Mouse (Mus musculus) testis, adult 2 months (tissue): ENCODE measurements around the gene Tmem274. TPM values are rescaled to one million over a fixed set of nuclear protein-coding genes. Genes with fewer than 3 reads are reported as not detected.

Source experiments
- H3K27ac ChIP-seq: fragments of 200-500 bp; 2 replicates; pipeline ENCODE4 v1.5.1; 2012; ENCODE audit warnings: low read depth, low read length; ENCODE audit not compliant: control insufficient read depth, insufficient read depth
- H3K27me3 ChIP-seq: fragments of 200-500 bp; 2 replicates; pipeline ENCODE4 v1.6.1; 2012; ENCODE audit warnings: mild to moderate bottlenecking, low read length, moderate library complexity; ENCODE audit not compliant: control insufficient read depth, insufficient read depth
- H3K36me3 ChIP-seq: fragments of 200-500 bp; 2 replicates; pipeline ENCODE4 v1.6.1; 2012; ENCODE audit warnings: mild to moderate bottlenecking, low read length; ENCODE audit not compliant: control insufficient read depth, insufficient read depth
- H3K4me1 ChIP-seq: fragments of 200-500 bp; 2 replicates; pipeline ENCODE4 v1.6.1; 2012; ENCODE audit warnings: low read length; ENCODE audit not compliant: control insufficient read depth, insufficient read depth
- H3K4me3 ChIP-seq: fragments of 200-500 bp; 2 replicates; pipeline ENCODE4 v1.5.1; 2012; ENCODE audit warnings: low read depth, mild to moderate bottlenecking, low read length, moderate library complexity, mixed read lengths; ENCODE audit not compliant: control insufficient read depth
- CTCF ChIP-seq: fragments of 200-500 bp; IDR thresholded peaks from 2 replicates; pipeline ENCODE4 v1.5.1; 2012; ENCODE audit warnings: low read depth, mild to moderate bottlenecking, inconsistent platforms, low read length, moderate library complexity; ENCODE audit not compliant: control insufficient read depth, insufficient read depth, insufficient replicate concordance
- POLR2A ChIP-seq: fragments of 200-500 bp; IDR thresholded peaks from 2 replicates; pipeline ENCODE4 v1.6.1; 2012; ENCODE audit warnings: low read depth, mild to moderate bottlenecking, inconsistent platforms, low read length, moderate library complexity; ENCODE audit not compliant: control insufficient read depth
- polyA plus RNA-seq: library from polyadenylated mRNA; depleted of rRNA; stranded (reverse); fragments of >200 nt; gene quantifications from 2 replicates; pipeline ENCODE4 v1.2.3, GENCODE M21; 2012

The Tmem274 gene
- polyA plus RNA-seq, 1 experiment: 1.3 TPM

DNA sequence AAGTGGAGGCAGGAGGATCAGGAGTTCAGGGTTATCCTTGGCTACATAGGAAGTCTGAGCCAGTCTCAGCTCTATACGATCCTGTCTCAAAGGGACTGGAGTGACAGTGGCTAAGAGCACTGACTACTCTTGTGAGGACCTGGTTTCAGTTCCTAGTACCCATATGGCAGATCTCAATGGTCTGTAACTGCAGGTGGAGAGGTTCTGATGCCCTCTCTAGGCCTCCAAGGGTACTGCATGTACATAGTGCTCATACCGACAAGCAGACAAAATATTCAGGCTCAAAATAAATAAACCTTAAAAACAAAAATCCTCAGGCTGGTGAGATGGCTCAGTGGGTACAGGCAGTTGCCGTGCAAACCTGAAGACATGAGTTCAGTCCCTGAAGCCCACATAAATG lies 14.0 kb downstream of the Tmem274 start:
- no peak for TF ChIP-seq CTCF
- no peak for TF ChIP-seq POLR2A
- H3K27me3 ChIP-seq: no peaks in the 10 kb centered on the region
- no peak overlapping the region for H3K27ac ChIP-seq
- peaks cover 13% of the 10 kb centered on the region for H3K36me3 ChIP-seq
- H3K4me1 ChIP-seq: no peaks in the 10 kb centered on the region
- H3K4me3 ChIP-seq: no peak overlapping the region

DNA sequence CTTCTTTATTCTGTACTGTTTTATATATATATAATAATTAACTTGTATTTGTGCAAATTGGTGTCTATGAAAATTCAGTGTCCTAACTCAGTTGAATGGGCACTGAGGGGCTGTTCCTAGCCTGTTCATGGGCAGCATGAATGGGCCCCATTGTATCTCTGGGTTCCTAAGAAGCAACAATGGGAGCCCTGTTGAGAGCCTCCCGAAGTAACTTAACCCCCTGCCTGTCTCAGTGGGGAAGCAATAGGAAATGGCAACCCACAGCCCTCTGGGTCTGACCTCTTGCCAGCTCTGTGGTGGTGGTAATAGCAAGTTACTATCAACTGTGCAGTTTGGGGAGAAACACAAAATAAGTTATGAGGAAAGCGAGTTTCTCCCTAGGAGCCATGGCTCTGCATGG lies 19.4 kb downstream of the Tmem274 start:
- Histone ChIP-seq H3K4me3 (no peak overlapping the region), H3K27me3 (no peaks in the 10 kb centered on the region), H3K36me3 (peaks cover 3% of the 10 kb centered on the region), H3K4me1 (no peaks in the 10 kb centered on the region), H3K27ac (no peak overlapping the region)
- TF ChIP-seq CTCF (no peak), POLR2A (no peak)

DNA sequence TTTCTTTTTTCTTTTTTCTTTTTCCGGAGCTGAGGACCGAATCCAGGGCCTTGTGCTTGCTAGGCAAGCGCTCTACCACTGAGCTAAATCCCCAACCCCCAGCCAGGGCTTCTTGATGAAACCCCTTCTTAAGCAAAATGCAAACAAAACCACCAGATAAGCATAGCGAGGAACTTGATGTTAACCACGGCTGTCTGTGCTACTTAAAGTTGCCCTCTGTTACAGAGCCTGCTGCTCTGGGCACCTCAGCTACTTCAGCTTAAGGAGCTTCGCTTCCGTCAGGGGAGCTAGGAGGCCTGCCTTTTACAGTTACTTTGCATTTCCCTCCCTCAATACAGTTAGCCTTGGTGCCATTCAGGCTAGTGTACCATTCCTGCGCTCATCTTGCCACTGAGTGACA lies 21.7 kb downstream of the Tmem274 start:
- no peaks in the 10 kb centered on the region for H3K27me3 ChIP-seq
- no peak overlapping the region for H3K27ac ChIP-seq
- H3K4me1 ChIP-seq: no peaks in the 10 kb centered on the region
- H3K36me3 ChIP-seq: peaks cover 3% of the 10 kb centered on the region
- H3K4me3 ChIP-seq: no peak overlapping the region
- no peak for TF ChIP-seq CTCF
- no peak for TF ChIP-seq POLR2A

DNA sequence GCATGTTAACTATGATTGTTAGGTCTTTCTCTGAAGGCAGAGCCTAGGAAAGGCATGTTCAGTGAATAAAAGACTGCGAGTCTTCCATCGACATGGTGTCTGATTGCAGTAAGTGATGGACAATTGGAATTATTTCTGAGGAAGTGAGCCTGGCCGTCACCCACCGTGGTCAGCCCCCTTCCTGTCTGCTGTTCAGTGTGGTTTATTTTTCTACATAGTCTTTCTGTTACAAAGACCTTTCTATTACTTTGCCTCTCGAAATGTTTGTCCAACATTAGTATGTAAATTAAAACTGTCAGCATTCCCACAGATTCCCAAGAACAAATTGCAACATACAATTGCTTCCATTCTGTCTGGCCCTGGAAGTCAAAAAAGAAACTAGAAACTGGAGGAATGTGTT lies 22.6 kb downstream of the Tmem274 start:
- H3K27me3 ChIP-seq: no peaks in the 10 kb centered on the region
- H3K4me1 ChIP-seq: no peaks in the 10 kb centered on the region
- peaks cover 3% of the 10 kb centered on the region for H3K36me3 ChIP-seq
- no peak overlapping the region for H3K4me3 ChIP-seq
- no peak for TF ChIP-seq CTCF
- no peak for TF ChIP-seq POLR2A
- H3K27ac ChIP-seq: no peak overlapping the region

DNA sequence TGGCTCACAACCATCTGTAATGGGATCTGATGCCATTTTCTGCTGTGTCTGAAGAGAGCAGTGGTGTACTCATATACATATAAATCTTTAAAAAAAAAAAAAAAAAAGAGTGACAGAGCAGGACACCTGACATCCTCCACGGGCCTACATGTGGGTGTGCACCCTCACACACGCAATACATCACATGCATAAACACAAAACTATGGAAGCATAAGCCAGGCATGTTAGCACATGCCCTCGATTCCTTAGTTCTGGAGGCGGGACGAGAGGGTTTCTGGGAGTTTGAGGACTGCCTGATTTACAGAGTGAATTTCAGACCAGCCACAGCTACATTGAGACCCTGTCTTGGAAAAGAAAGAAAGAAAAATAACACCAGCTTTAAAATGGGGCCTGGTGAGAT lies 27.2 kb downstream of the Tmem274 start:
- Histone ChIP-seq H3K4me1 (0 out of 2 replicates have a peak, but pooled peaks cover 2% of the 10 kb centered on the region), H3K4me3 (no peak overlapping the region), H3K27ac (no peak overlapping the region)

DNA sequence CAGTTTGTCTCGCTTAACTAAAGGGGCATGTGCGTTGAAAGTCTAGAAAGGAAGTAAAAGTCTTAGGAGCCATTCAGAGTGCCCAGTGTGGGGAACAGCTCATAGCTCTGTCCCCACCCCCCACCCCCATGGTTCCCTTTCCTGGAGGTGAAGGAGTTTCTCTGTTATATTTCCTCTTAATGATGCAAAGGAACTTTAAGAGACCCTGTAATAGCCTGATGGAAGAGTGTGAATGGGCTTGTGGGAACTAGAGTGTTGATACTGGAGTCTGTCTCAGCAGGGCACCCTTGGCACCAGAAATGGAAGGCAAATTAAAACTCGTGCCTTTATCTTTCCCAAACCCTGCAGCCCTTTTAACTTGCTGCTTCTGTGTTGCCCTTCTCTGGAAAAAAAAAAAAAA lies 27.7 kb downstream of the Tmem274 start:
- TF ChIP-seq POLR2A: no peak
- no peak for TF ChIP-seq CTCF
- Histone ChIP-seq H3K27ac (no peak overlapping the region), H3K4me1 (0 out of 2 replicates have a peak, but pooled peaks cover 2% of the 10 kb centered on the region), H3K36me3 (no peaks in the 10 kb centered on the region), H3K27me3 (no peaks in the 10 kb centered on the region), H3K4me3 (no peak overlapping the region)

More for the DNA sequence above, 27.2 kb downstream of the Tmem274 start:
- H3K36me3 ChIP-seq: no peaks in the 10 kb centered on the region
- TF ChIP-seq POLR2A (no peak), CTCF (no peak)
- H3K27me3 ChIP-seq: no peaks in the 10 kb centered on the region

DNA sequence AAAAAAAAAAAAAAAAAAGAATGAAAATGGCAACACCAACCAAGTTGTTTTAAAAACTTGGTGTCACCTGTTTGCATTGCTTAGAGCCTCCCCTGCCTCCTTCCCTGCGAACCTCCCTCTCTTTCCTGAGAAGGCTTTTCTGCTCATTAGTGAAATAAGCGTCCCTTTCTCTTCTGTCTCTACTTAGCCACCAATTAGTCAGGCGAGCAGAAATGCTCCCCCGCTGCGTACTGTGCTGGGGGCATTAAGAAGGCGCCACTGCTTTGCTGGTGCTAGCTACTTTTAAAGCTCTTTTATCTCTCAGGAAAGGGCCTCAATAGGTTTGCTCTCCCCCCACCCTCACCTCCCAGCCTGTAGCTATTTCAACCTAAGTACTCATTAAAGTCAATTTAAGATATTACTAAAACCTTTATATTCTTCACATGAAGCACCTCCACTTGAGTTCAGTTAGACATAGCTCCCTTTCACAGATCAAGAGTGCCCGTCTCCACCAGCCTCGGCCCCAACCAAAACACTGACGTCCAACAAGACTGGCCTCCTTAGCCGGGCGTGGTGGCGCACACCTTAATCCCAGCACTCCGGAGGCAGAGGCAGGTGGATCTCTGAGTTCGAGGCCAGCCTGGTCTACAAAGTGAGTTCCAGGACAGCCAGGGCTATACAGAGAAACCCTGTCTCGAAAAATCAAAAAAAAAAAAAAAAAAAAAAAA lies 28.2 kb downstream of the Tmem274 start:
- H3K4me3 ChIP-seq: no peak overlapping the region
- H3K27ac ChIP-seq: no peak overlapping the region
- no peaks in the 10 kb centered on the region for H3K27me3 ChIP-seq
- no peak for TF ChIP-seq CTCF
- TF ChIP-seq POLR2A: no peak
- H3K36me3 ChIP-seq: no peaks in the 10 kb centered on the region
- 0 out of 2 replicates have a peak, but pooled peaks cover 2% of the 10 kb centered on the region for H3K4me1 ChIP-seq
